Mouse (Mus musculus): Measurements from ENCODE around the gene Smim9. TPM values are rescaled to one million over a fixed set of nuclear protein-coding genes. Genes with fewer than 3 reads are reported as not detected.
A peak's percentile ranks its signal among the peaks of the same experiment; 100 is the strongest.

Gene Smim9
- polyA plus RNA-seq, 2 experiments: not detected

DNA sequence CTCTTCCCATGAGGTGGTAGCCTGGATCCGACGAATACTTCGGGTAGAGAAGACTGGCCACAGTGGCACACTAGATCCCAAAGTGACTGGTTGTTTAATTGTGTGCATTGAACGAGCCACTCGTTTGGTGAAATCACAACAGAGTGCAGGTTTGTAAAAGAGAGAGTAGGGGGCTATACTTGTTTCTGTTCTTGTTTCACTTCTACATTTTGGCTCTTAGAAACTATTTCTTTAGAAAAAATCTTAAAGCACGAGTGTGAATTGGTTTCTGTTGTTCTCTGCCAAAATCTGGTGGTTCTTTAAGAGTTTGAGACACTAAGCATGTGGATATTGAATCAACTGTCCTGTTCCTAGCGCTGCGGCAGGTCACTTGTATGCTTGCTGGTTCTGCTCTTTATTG lies 64.8 kb downstream of the Smim9 start:
- Histone ChIP-seq H3K4me3 (ENCODE audit: insufficient read depth in 1 of 2, low read depth in 2 of 2, low read length in 2 of 2) (no peak overlapping the region), H3K36me3 (replicated peaks; ENCODE audit: control insufficient read depth, insufficient read depth, low read depth) (peaks cover 25% of the 10 kb centered on the region), H3K27ac (no peak overlapping the region), H3K9ac (replicated peaks) (no peak overlapping the region), H3K9me3 (ENCODE audit: control insufficient read depth, low read length) (no peaks in the 10 kb centered on the region), H3K4me1 (replicated peaks; ENCODE audit: control insufficient read depth in 2 of 2, insufficient read depth in 2 of 2, low read length in 1 of 2) (peaks cover 0 to 2% of the 10 kb centered on the region in 2 experiments; a peak in 1 of 4 replicates), H3K27me3 (ENCODE audit: control insufficient read depth, insufficient read depth, low read length) (no peaks in the 10 kb centered on the region), H3K4me2 (ENCODE audit: low read depth) (peak overlapping the region; percentile 74)
- 79% methylated on average over 8 of the region's 8 CpGs for WGBS (ENCODE audit: insufficient replicate concordance)
- TF ChIP-seq EP300 (IDR thresholded peaks at IDR 0.05; ENCODE audit: low read depth): no peak
- no peak for TF ChIP-seq CTCF (IDR thresholded peaks at IDR 0.05; ENCODE audit: low read depth)
- ATAC-seq (ENCODE audit: insufficient read depth) (no peak), DNase-seq (ENCODE audit: low read depth in 3 of 3, low spot score in 3 of 3) (no peak)

DNA sequence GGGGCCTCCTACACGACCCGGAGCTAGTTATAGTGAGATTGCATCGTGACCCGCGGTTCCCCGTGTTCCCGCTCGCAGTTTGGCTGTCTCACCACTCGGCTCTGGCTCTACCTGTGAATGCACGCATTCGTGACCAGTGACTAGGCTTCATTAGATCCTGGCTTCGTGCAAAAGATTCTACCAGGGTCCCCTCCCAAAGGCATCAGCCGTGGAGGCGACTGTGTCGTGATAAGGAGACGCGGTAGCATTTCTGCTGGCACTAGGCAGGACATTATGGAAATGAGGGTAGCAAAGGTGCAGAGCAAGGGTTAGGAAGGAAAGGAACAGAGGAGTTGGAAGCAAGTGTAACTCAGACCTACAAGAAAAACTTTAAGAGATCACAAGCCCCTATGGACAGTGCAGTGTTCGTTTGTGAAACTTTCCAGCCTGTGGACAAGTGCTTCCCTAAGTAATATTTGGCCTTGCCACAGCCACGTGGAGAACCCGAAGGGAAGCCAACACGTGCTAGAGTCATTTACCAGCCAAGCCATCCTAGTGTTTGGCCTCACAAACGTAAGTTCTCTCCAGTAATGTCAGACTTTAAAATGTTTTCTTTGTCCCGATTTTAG lies 67.3 kb downstream of the Smim9 start:
- peaks cover 0 to 2% of the 10 kb centered on the region in 2 experiments; a peak in 1 of 4 replicates for H3K4me1 ChIP-seq (replicated peaks; ENCODE audit: control insufficient read depth in 2 of 2, insufficient read depth in 2 of 2, low read length in 1 of 2)
- H3K4me2 ChIP-seq (ENCODE audit: low read depth): peak overlapping the region; percentile 74
- H3K9ac ChIP-seq (replicated peaks): peak overlapping the region; percentile 84
- no peak for DNase-seq (ENCODE audit: low read depth in 3 of 3, low spot score in 3 of 3)
- peak overlapping the region; percentile 73 for H3K27ac ChIP-seq
- peak overlapping the region; percentile 75 to 97 for H3K4me3 ChIP-seq (ENCODE audit: insufficient read depth in 1 of 2, low read depth in 2 of 2, low read length in 2 of 2)
- H3K36me3 ChIP-seq (replicated peaks; ENCODE audit: control insufficient read depth, insufficient read depth, low read depth): peaks cover 22% of the 10 kb centered on the region
- H3K27me3 ChIP-seq (ENCODE audit: control insufficient read depth, insufficient read depth, low read length): no peaks in the 10 kb centered on the region
- TF ChIP-seq CTCF (IDR thresholded peaks at IDR 0.05; ENCODE audit: low read depth): no peak
- no peak for TF ChIP-seq EP300 (IDR thresholded peaks at IDR 0.05; ENCODE audit: low read depth)
- ATAC-seq (ENCODE audit: insufficient read depth): peak; percentile 52
- WGBS (ENCODE audit: insufficient replicate concordance): 9% methylated on average over 23 of the region's 23 CpGs
- H3K9me3 ChIP-seq (ENCODE audit: control insufficient read depth, low read length): no peaks in the 10 kb centered on the region

Other genes starting within 250 kb of the Smim9 start
- gene Gab3, start 78.3 kb downstream of the Smim9 start, polyA plus RNA-seq (2012; rRNA removed): 0.57 and 0.63 TPM in 2 replicates
- 0.56 and 0.69 TPM in 2 replicates for gene Gab3, start 78.3 kb downstream of the Smim9 start, polyA plus RNA-seq (2014; fragmentation: Nextera tagmentation; extraction: Ambion mirVana)
- gene Dkc1, start 67.9 kb downstream of the Smim9 start, polyA plus RNA-seq (2012; rRNA removed): 31.9 and 48.1 TPM in 2 replicates
- 69.3 and 82.8 TPM in 2 replicates for gene Dkc1, start 67.9 kb downstream of the Smim9 start, polyA plus RNA-seq (2014; fragmentation: Nextera tagmentation; extraction: Ambion mirVana)
- 44.1 and 63.9 TPM in 2 replicates for gene Mpp1, start 32.8 kb downstream of the Smim9 start, polyA plus RNA-seq (2012; rRNA removed)
- gene Mpp1, start 32.8 kb downstream of the Smim9 start, polyA plus RNA-seq (2014; fragmentation: Nextera tagmentation; extraction: Ambion mirVana): 90.4 and 97.8 TPM in 2 replicates
- gene Fundc2, start 218.6 kb upstream of the Smim9 start, polyA plus RNA-seq (2012; rRNA removed): 5.7 and 10.9 TPM in 2 replicates
- 42.2 and 44.8 TPM in 2 replicates for gene Fundc2, start 218.6 kb upstream of the Smim9 start, polyA plus RNA-seq (2014; fragmentation: Nextera tagmentation; extraction: Ambion mirVana)
- 0.21 and 0.46 TPM in 2 replicates for gene F8, start 218.8 kb upstream of the Smim9 start, polyA plus RNA-seq (2012; rRNA removed)
- gene F8, start 218.8 kb upstream of the Smim9 start, polyA plus RNA-seq (2014; fragmentation: Nextera tagmentation; extraction: Ambion mirVana): 1.8 and 2.8 TPM in 2 replicates